Mouse (Mus musculus) E14TG2a.4 (cell line): ENCODE results near the gene G3bp2.

Source experiments
- CTCF ChIP-seq: conservative IDR thresholded peaks from 2 replicates; pipeline ENCODE4 v1.5.1; 2014; ENCODE audit warnings: low read length
- NANOG ChIP-seq: IDR thresholded peaks from 2 replicates; pipeline ENCODE4 v1.6.1; 2014; ENCODE audit warnings: borderline replicate concordance, low read length, mixed read lengths
- POU5F1 ChIP-seq: IDR thresholded peaks from 2 replicates; pipeline ENCODE4 v1.6.1; 2014; ENCODE audit warnings: low read length, borderline replicate concordance

DNA sequence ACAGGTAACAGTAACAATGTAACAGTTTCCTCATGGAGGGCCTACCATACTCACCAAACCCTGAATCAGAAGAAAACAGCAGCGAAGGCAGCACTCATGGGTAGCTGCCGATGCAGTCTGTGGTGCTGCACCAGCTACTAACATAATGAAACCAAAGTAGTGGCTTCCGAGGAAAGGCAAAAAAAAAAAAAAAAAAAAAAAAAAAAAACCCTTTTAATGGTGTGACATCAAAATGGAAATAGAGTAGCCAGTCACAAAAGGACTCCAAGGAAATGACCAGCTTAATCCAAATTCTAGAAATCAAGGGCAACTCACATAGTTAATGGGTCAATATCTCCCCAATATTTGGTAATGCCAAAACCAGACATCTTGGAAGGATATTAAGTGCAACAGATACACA, 33.1 kb downstream of the G3bp2 start:
- TF ChIP-seq CTCF (no peak), POU5F1 (no peak), NANOG (no peak)
